Mouse (Mus musculus): ENCODE results near the gene Ear6. TPM values are rescaled to one million over a fixed set of nuclear protein-coding genes. Genes with fewer than 3 reads are reported as not detected.

Ear6 gene
- not detected for polyA plus RNA-seq (2014; fragmentation: Illumina TruSeq; extraction: RNeasy Lipid Tissue Mini Kit (QIAGEN cat#74804); ENCODE audit: low read depth, low replicate concordance)

DNA sequence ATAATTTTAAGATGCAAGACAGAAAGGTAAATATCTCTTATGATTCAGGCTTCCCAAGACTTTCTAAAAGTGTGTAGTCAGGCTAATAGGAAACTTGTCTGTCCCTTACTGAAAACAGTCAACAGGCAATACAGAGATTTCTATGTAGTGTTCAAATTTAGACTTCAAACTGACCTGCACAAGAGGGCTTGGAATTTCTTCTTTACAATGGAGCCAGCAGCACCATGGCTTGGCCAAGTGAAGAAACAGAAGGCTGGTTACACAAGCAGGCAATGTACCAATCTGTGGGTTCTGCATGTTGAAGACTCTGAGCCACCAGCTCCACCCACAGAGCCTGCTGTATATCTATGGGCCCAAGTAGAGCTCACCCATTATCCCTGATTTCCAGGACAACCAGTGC, at the start of gene Ear6:
Gene Ear6 (plus strand): TSS at position 301 of the 400 bp plus-strand sequence.

DNA sequence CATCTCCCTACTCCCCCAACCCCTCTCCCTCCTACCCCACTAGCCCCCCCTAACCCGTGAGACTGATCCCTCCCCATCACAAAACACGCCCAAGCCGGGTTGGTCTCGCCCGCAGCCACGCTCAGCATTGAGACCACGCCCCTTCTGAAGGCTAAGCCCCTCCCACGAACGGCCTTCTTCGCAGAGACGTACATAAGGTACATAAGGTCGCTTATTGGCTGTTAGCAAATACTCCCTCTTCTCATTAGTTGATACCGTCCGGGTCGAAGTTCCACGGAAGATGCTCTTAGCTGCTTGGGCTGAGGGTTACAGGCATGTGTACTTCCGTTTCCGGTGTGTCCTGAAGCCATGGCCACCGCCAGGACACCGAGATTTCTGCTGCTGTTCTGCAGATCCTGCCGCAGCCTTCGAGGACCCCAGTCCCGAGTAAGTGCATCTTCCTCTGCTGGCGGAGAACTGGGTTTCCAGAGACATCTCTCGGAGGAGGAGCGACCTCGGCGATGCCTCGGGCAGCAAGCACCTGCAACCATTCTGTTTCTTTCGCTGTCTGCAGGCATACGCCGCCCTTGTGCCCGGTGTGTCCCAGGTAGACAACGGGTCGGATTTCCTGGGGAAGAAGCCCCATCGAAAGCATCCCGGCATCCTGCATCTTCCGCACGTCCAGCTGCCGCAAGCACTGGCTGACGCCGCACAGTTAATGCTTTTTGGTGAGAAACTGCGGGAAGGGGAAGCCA, 31.3 kb downstream of the Ear6 start, which contains the start of gene Mettl17:
Gene Mettl17 (plus strand): TSS at position 245 of the 734 bp plus-strand sequence.

DNA sequence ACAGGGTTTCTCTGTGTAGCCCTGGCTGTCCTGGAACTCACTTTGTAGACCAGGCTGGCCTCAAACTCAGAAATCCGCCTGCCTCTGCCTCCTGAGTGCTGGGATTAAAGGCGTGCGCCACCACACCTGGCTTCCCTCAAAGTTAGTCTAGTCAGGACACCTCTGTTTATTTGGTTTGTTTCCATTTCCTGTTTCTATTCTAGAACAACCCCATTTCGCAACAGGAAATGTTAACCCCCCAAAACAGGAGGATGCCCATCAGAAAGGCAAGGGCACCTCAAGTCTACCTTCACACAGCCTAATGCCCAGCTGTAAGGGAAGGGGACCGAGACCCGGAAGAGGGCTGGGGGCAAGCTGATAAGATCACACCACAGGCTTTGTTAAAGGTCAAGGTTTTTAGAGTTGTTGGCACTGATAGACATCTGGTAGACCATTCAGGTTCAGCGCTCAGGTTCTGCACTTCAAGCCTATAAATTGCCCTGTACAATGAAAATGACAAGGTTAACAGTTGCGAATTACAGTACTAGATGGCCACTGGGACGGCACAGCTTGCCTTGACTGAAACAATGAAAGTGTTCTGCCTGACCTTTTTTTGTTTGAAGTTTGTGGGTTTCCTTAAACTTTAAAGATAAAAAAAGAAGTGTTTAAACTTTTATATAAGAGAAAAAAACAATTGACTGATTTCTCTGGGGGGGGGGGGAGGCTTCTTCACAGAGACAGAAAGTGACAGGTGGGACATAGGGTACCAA, 38.9 kb downstream of the Ear6 start, which contains the start of gene Slc39a2:
Gene Slc39a2 (plus strand): TSS at position 699 of the 749 bp plus-strand sequence.

Other genes with a start within 250 kb of the Ear6 start
- gene Gm17078, start 242.4 kb upstream of the Ear6 start, polyA plus RNA-seq (2014; fragmentation: Illumina TruSeq; extraction: RNeasy Lipid Tissue Mini Kit (QIAGEN cat#74804); ENCODE audit: low read depth, low replicate concordance), result 0.90 TPM
- gene Gm4181, start 218.0 kb upstream of the Ear6 start, polyA plus RNA-seq (2014; fragmentation: Illumina TruSeq; extraction: RNeasy Lipid Tissue Mini Kit (QIAGEN cat#74804); ENCODE audit: low read depth, low replicate concordance), result 113 TPM
- gene Gm17079, start 158.2 kb upstream of the Ear6 start, polyA plus RNA-seq (2014; fragmentation: Illumina TruSeq; extraction: RNeasy Lipid Tissue Mini Kit (QIAGEN cat#74804); ENCODE audit: low read depth, low replicate concordance), result 4.2 TPM
- 207 TPM for gene Gm5800, start 136.5 kb upstream of the Ear6 start, polyA plus RNA-seq (2014; fragmentation: Illumina TruSeq; extraction: RNeasy Lipid Tissue Mini Kit (QIAGEN cat#74804); ENCODE audit: low read depth, low replicate concordance)
- 0.34 TPM for gene Ang4, start 80.1 kb upstream of the Ear6 start, polyA plus RNA-seq (2014; fragmentation: Illumina TruSeq; extraction: RNeasy Lipid Tissue Mini Kit (QIAGEN cat#74804); ENCODE audit: low read depth, low replicate concordance)
- 6.6 TPM for gene AY358078, start 53.7 kb upstream of the Ear6 start, polyA plus RNA-seq (2014; fragmentation: Illumina TruSeq; extraction: RNeasy Lipid Tissue Mini Kit (QIAGEN cat#74804); ENCODE audit: low read depth, low replicate concordance)
- 2.7 TPM for gene Mettl17, start 31.1 kb downstream of the Ear6 start, polyA plus RNA-seq (2014; fragmentation: Illumina TruSeq; extraction: RNeasy Lipid Tissue Mini Kit (QIAGEN cat#74804); ENCODE audit: low read depth, low replicate concordance)
- gene Slc39a2, start 39.2 kb downstream of the Ear6 start, polyA plus RNA-seq (2014; fragmentation: Illumina TruSeq; extraction: RNeasy Lipid Tissue Mini Kit (QIAGEN cat#74804); ENCODE audit: low read depth, low replicate concordance), result 0.08 TPM
- gene Ndrg2, start 60.5 kb downstream of the Ear6 start, polyA plus RNA-seq (2014; fragmentation: Illumina TruSeq; extraction: RNeasy Lipid Tissue Mini Kit (QIAGEN cat#74804); ENCODE audit: low read depth, low replicate concordance), result 30.5 TPM
- gene Tppp2, start 64.7 kb downstream of the Ear6 start, polyA plus RNA-seq (2014; fragmentation: Illumina TruSeq; extraction: RNeasy Lipid Tissue Mini Kit (QIAGEN cat#74804); ENCODE audit: low read depth, low replicate concordance), result 324 TPM
- not detected for gene Rnase13, start 69.1 kb downstream of the Ear6 start, polyA plus RNA-seq (2014; fragmentation: Illumina TruSeq; extraction: RNeasy Lipid Tissue Mini Kit (QIAGEN cat#74804); ENCODE audit: low read depth, low replicate concordance)
- 1.4 TPM for gene Arhgef40, start 131.0 kb downstream of the Ear6 start, polyA plus RNA-seq (2014; fragmentation: Illumina TruSeq; extraction: RNeasy Lipid Tissue Mini Kit (QIAGEN cat#74804); ENCODE audit: low read depth, low replicate concordance)
- gene Tmem253, start 162.0 kb downstream of the Ear6 start, polyA plus RNA-seq (2014; fragmentation: Illumina TruSeq; extraction: RNeasy Lipid Tissue Mini Kit (QIAGEN cat#74804); ENCODE audit: low read depth, low replicate concordance), result not detected
- 3.2 TPM for gene Zfp219, start 167.0 kb downstream of the Ear6 start, polyA plus RNA-seq (2014; fragmentation: Illumina TruSeq; extraction: RNeasy Lipid Tissue Mini Kit (QIAGEN cat#74804); ENCODE audit: low read depth, low replicate concordance)
- 0.15 TPM for gene Olfr221, start 188.8 kb downstream of the Ear6 start, polyA plus RNA-seq (2014; fragmentation: Illumina TruSeq; extraction: RNeasy Lipid Tissue Mini Kit (QIAGEN cat#74804); ENCODE audit: low read depth, low replicate concordance)

All from testis, adult 10 weeks (tissue).